Mouse (Mus musculus) olfactory bulb, adult 2 months (tissue): ENCODE data around the gene P4hb.

Experiments used
- CTCF ChIP-seq: fragments of 200-500 bp; IDR thresholded peaks from 2 replicates; pipeline ENCODE4 v1.5.1; 2012; ENCODE audit warnings: low read depth, mild to moderate bottlenecking, low read length, moderate library complexity; ENCODE audit not compliant: insufficient read depth
- POLR2A ChIP-seq: fragments of 200-500 bp; IDR thresholded peaks from 2 replicates; pipeline ENCODE4 v1.6.1; 2012; ENCODE audit warnings: mild to moderate bottlenecking, low read depth, low read length, moderate library complexity; ENCODE audit not compliant: insufficient read depth

GRCm38 (mm10) chr11:120615606-120616203, 42.7 kb upstream of the P4hb start:
- TF ChIP-seq POLR2A = no peak
- no peak for TF ChIP-seq CTCF
